Mouse (Mus musculus) kidney, postnatal 0 days (tissue): ENCODE measurements at regions not wholly inside any gene's neighbourhood (a gene's known extent, or its start where the extent isn't known, plus 50 kb on each side); places are given as distances from the start of the nearest gene placed in this dataset.

Source experiments
- ATAC-seq: fragments of 200-750 bp; cut with Nextera tagmentation; replicated peaks from 2 replicates; pipeline ENCODE4 v1.8.0; 2017; ENCODE audit warnings: low read depth, moderate number of reproducible peaks, moderate TSS enrichment, moderate library complexity; ENCODE audit not compliant: low FRiP score
- DNase-seq: peaks from one replicate; pipeline ENCODE4 v3.0.0-alpha.2; 2016; ENCODE audit warnings: low spot score
- H3K27ac ChIP-seq: fragments of 300-500 bp; sonication (generic); 2 replicates; pipeline ENCODE4 v1.5.1; 2014; ENCODE audit warnings: mild to moderate bottlenecking
- H3K27me3 ChIP-seq: fragments of 300-500 bp; sonication (generic); 2 replicates; pipeline ENCODE4 v1.6.1; 2014; ENCODE audit warnings: low read length, mixed read lengths; ENCODE audit not compliant: insufficient read depth
- H3K36me3 ChIP-seq: fragments of 300-500 bp; sonication (generic); 2 replicates; pipeline ENCODE4 v1.6.1; 2014; ENCODE audit warnings: low read length, mixed read lengths; ENCODE audit not compliant: insufficient read depth
- H3K4me1 ChIP-seq: fragments of 300-500 bp; sonication (generic); replicated peaks from 2 replicates; pipeline ENCODE4 v1.6.1; 2014; ENCODE audit warnings: antibody characterized with exemption, low read length, mixed read lengths; ENCODE audit not compliant: insufficient read depth
- H3K4me2 ChIP-seq: fragments of 300-500 bp; sonication (generic); 2 replicates; pipeline ENCODE4 v1.6.1; 2014; ENCODE audit warnings: mild to moderate bottlenecking, low read length, moderate library complexity, mixed read lengths
- H3K4me3 ChIP-seq: fragments of 300-500 bp; sonication (generic); replicated peaks from 2 replicates; pipeline ENCODE4 v1.5.1; 2014; ENCODE audit warnings: low read depth, low read length
- H3K9ac ChIP-seq: fragments of 300-500 bp; sonication (generic); 2 replicates; pipeline ENCODE4 v1.6.1; 2014; ENCODE audit warnings: low read depth, low read length
- H3K9me3 ChIP-seq: fragments of 300-500 bp; sonication (generic); replicated peaks from 2 replicates; pipeline ENCODE4 v1.6.1; 2016; ENCODE audit warnings: low read length, inconsistent platforms, mixed read lengths
- CTCF ChIP-seq: IDR thresholded peaks from 2 replicates; pipeline ENCODE4 v1.5.1; 2016; ENCODE audit warnings: antibody characterized with exemption, low read depth, mild to moderate bottlenecking, moderate library complexity
- WGBS: fragments of 180-500 bp; shearing (Covaris S2); extraction: QIAGEN DNeasy Blood & Tissue Kit; methylation state at CpG from one replicate; pipeline ENCODE4 v1.1.7; 2014; 5-methylcytosine and 5-hydroxymethylcytosine counted together

GRCm38 (mm10) chr2:137644160-137644559, 527.7 kb upstream of the Jag1 start:
- DNase-seq (peak; percentile 33), ATAC-seq (no peak)
- Histone ChIP-seq H3K27ac (no peak overlapping the region), H3K4me1 (no peaks in the 10 kb centered on the region; the same call in 1 of the 2 replicates), H3K4me2 (no peak overlapping the region), H3K9me3 (no peaks in the 10 kb centered on the region), H3K9ac (no peak overlapping the region), H3K4me3 (no peak overlapping the region), H3K36me3 (no peaks in the 10 kb centered on the region), H3K27me3 (no peaks in the 10 kb centered on the region)
- WGBS: 11% methylated on average over 2 of the region's 2 CpGs
- no peak for TF ChIP-seq CTCF

GRCm38 (mm10) chr2:137643269-137644055, 527.0 kb upstream of the Jag1 start:
- 14% methylated on average over 10 of the region's 10 CpGs for WGBS
- Histone ChIP-seq H3K27ac (no peak overlapping the region), H3K27me3 (no peaks in the 10 kb centered on the region), H3K4me2 (no peak overlapping the region), H3K9me3 (no peaks in the 10 kb centered on the region), H3K4me1 (no peaks in the 10 kb centered on the region; the same call in 1 of the 2 replicates), H3K9ac (no peak overlapping the region), H3K36me3 (no peaks in the 10 kb centered on the region), H3K4me3 (no peak overlapping the region)
- peak; percentile 52 for DNase-seq
- no peak for TF ChIP-seq CTCF
- peak; percentile 59 for ATAC-seq

GRCm38 (mm10) chr2:137635019-137635621, 518.7 kb upstream of the Jag1 start:
- WGBS: 44% methylated on average over 4 of the region's 4 CpGs
- H3K4me1 ChIP-seq: no peaks in the 10 kb centered on the region
- no peaks in the 10 kb centered on the region for H3K9me3 ChIP-seq
- no peak; the same call in 1 of the 2 replicates for ATAC-seq
- H3K36me3 ChIP-seq: no peaks in the 10 kb centered on the region
- no peak for TF ChIP-seq CTCF
- H3K9ac ChIP-seq: no peak overlapping the region
- peak; percentile 83 for DNase-seq
- H3K4me2 ChIP-seq: no peak overlapping the region
- H3K27ac ChIP-seq: 0 out of 2 replicates have a peak overlapping the region, but pooled peaks have one; percentile 38
- no peaks in the 10 kb centered on the region for H3K27me3 ChIP-seq
- no peak overlapping the region for H3K4me3 ChIP-seq

- Histone ChIP-seq H3K4me1 (no peaks in the 10 kb centered on the region), H3K27ac (no peak overlapping the region), H3K4me2 (no peak overlapping the region), H3K9ac (no peak overlapping the region), H3K27me3 (no peaks in the 10 kb centered on the region), H3K4me3 (no peak overlapping the region), H3K9me3 (no peaks in the 10 kb centered on the region), H3K36me3 (no peaks in the 10 kb centered on the region)
- no peak for DNase-seq
- WGBS: 81% methylated on average over 3 of the region's 3 CpGs
- no peak for TF ChIP-seq CTCF
- no peak for ATAC-seq
Observed at GRCm38 (mm10) chr2:137616637-137617036, 500.2 kb upstream of the Jag1 start.

DNA sequence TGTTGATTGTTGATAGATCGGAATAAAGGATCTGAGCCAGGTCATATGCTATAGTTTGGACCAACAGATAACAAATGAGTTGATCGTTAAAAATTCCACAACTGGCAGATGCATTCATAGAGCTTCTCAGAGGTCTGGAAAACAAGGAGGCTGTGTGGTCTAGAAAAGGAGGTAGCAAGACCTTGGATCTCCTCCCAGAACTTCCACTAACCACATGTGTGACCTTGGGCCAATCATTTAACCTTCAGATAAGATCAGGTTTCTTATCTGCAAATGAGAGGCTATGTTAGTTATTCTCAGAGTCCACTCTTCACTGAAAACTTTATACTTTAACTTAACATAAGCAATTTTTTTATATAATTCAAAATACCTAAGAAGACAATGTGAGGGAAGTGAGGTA, 497.3 kb upstream of the Jag1 start:
- no peaks in the 10 kb centered on the region for H3K9me3 ChIP-seq
- H3K27me3 ChIP-seq: no peaks in the 10 kb centered on the region
- no peak for TF ChIP-seq CTCF
- no peak overlapping the region for H3K4me3 ChIP-seq
- no peak overlapping the region for H3K27ac ChIP-seq
- no peaks in the 10 kb centered on the region for H3K36me3 ChIP-seq
- WGBS: 69% methylated on average over 2 of the region's 2 CpGs
- H3K9ac ChIP-seq: no peak overlapping the region
- DNase-seq (no peak), ATAC-seq (no peak)
- H3K4me2 ChIP-seq: no peak overlapping the region
- H3K4me1 ChIP-seq: no peaks in the 10 kb centered on the region

- WGBS: 34% methylated on average over 6 of the region's 6 CpGs
Observed at GRCm38 (mm10) chr2:137608506-137608905, 492.1 kb upstream of the Jag1 start.

More at GRCm38 (mm10) chr2:137608506-137608905, 492.1 kb upstream of the Jag1 start:
- H3K9me3 ChIP-seq: no peaks in the 10 kb centered on the region
- no peak overlapping the region for H3K27ac ChIP-seq
- H3K4me3 ChIP-seq: no peak overlapping the region
- H3K4me2 ChIP-seq: no peak overlapping the region
- ATAC-seq (no peak), DNase-seq (peak; percentile 19)
- TF ChIP-seq CTCF: no peak
- H3K9ac ChIP-seq: no peak overlapping the region
- H3K4me1 ChIP-seq: no peaks in the 10 kb centered on the region
- no peaks in the 10 kb centered on the region for H3K27me3 ChIP-seq
- no peaks in the 10 kb centered on the region for H3K36me3 ChIP-seq
